ENCODE assay signal across 9 mouse cellular contexts in the genomic region with DNA sequence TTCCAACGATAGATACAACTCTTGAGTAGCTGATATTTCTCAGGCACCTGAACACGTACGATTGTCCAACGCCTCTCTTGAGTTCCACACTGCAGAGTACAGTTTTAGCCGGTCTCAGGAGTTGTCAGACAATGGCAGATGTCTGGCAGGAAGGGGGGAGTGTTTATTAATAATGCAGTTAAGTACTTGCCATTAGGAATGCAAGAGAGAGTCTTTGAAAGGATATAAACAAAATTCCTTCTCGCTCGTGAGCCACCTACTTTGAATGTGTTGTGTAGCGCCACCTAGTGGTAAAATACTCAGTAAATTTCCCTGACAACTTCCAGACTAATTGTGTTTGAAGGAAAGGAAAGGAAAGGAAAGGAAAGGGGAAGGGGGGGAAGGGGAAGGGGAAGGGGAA. TPM values are rescaled to one million over a fixed set of nuclear protein-coding genes. Genes with fewer than 3 reads are reported as not detected.
A peak's percentile ranks its signal among the peaks of the same experiment; 100 is the strongest.
DNase-seq lines count a peak whose midpoint lies in the region; ATAC-seq and TF ChIP-seq lines count a peak whose summit lies in the region.
"Had no signal": no experiment of that assay in that cellular context is flagged by ENCODE, and none has a peak within 500 bp of the region (broad histone marks: within the 10 kb centered on the region; RNA-seq: fewer than 3 reads in every experiment).

No protein-coding gene starts in this region.

- no peak for ATAC-seq in limb, embryonic 11.5 days (ENCODE audit: insufficient number of reproducible peaks, low FRiP score, low TSS enrichment, low read depth)
- peak; percentile 63 for ATAC-seq in Patski
- no peak for ATAC-seq in embryonic facial prominence, embryonic 14.5 days (ENCODE audit: low read depth)

- no peak overlapping the region for H3K4me2 ChIP-seq in limb, embryonic 11.5 days (ENCODE audit: low read depth, severe bottlenecking)
- peak overlapping the region; percentile 30; the same call in 1 of the 2 replicates for H3K4me2 ChIP-seq in embryonic facial prominence, embryonic 14.5 days (ENCODE audit: low read depth, low read length)

- WGBS in limb, embryonic 11.5 days: 35% methylated on average over 8 of the region's 8 CpGs
- 40% methylated on average over 8 of the region's 8 CpGs for WGBS in limb, embryonic 10.5 days
- WGBS in embryonic facial prominence, embryonic 14.5 days: 31% methylated on average over 8 of the region's 8 CpGs

- TF ChIP-seq CTCF in Patski (IDR thresholded peaks at IDR 0.05): peak; percentile 53

- CTCF ChIA-PET in Patski (lab: Charles Lee): interaction anchor here (0.7 to 1.5 kb wide), 4 partner anchors 10 to 457 kb away, joined by 3 to 4 read pairs (median 4); no protein-coding TSS in a partner anchor

- no peak overlapping the region for H3K9ac ChIP-seq in limb, embryonic 11.5 days (ENCODE audit: low read length)
- H3K9ac ChIP-seq in embryonic facial prominence, embryonic 14.5 days (ENCODE audit: low read depth, low read length): no peak overlapping the region

- POLR2A ChIA-PET in Patski (lab: Charles Lee): interaction anchor here (1.4 kb wide), 1 partner anchor 521 kb away, joined by 4 read pairs; no protein-coding TSS in a partner anchor

- no peaks in the 10 kb centered on the region for H3K27me3 ChIP-seq in limb, embryonic 11.5 days (ENCODE audit: control insufficient read depth, insufficient read depth, low read length)
- H3K27me3 ChIP-seq in limb, embryonic 10.5 days (ENCODE audit: low read depth, poor library complexity, severe bottlenecking): peaks cover 26% of the 10 kb centered on the region; the same call in 1 of the 2 replicates
- no peaks in the 10 kb centered on the region for H3K27me3 ChIP-seq in Patski
- 0 out of 2 replicates have a peak, but pooled peaks cover 5% of the 10 kb centered on the region for H3K27me3 ChIP-seq in embryonic facial prominence, embryonic 14.5 days (replicated peaks; ENCODE audit: control insufficient read depth, insufficient read depth, low read length)

- in situ Hi-C loops in Patski (cut with MboI; ENCODE audit: low pct_unique_long_range_greater_than_20kb): no loop called here

- H3K36me3 ChIP-seq in limb, embryonic 11.5 days (ENCODE audit: control insufficient read depth, insufficient read depth, low read length): no peaks in the 10 kb centered on the region
- no peaks in the 10 kb centered on the region for H3K36me3 ChIP-seq in limb, embryonic 10.5 days
- H3K36me3 ChIP-seq in embryonic facial prominence, embryonic 14.5 days (ENCODE audit: control insufficient read depth, insufficient read depth, low read length): no peaks in the 10 kb centered on the region

- H3K9me3 ChIP-seq in limb, embryonic 11.5 days (ENCODE audit: control insufficient read depth, low read length): no peaks in the 10 kb centered on the region
- no peaks in the 10 kb centered on the region for H3K9me3 ChIP-seq in limb, embryonic 10.5 days (replicated peaks)
- no peaks in the 10 kb centered on the region for H3K9me3 ChIP-seq in embryonic facial prominence, embryonic 14.5 days (ENCODE audit: control insufficient read depth, low read length)

- peak; percentile 40 for DNase-seq in limb, embryonic 11.5 days (ENCODE audit: low spot score)
- DNase-seq in limb, embryonic 10.5 days (ENCODE audit: low spot score): no peak
- DNase-seq in Patski (ENCODE audit: low read depth, low spot score): no peak
- peak; percentile 92 for DNase-seq in embryonic facial prominence, embryonic 14.5 days (ENCODE audit: low spot score)
- DNase-seq in kidney, adult 8-10 months: peak; percentile 1 to 33
- peak; percentile 58 for DNase-seq in lung, postnatal 14 days
- peak; percentile 32 for DNase-seq in yolk sac, embryonic 10.5 days (ENCODE audit: low spot score)
- no peak for DNase-seq in gastrocnemius, adult 8-10 months (ENCODE audit: low spot score in 2 of 2)

- no peak overlapping the region for H3K27ac ChIP-seq in limb, embryonic 11.5 days (replicated peaks; ENCODE audit: low read depth, low read length)
- no peak overlapping the region for H3K27ac ChIP-seq in limb, embryonic 10.5 days
- H3K27ac ChIP-seq in embryonic facial prominence, embryonic 14.5 days (replicated peaks; ENCODE audit: low read depth, low read length): no peak overlapping the region

- H3K4me3 ChIP-seq in limb, embryonic 11.5 days (ENCODE audit: low read depth, low read length): no peak overlapping the region
- H3K4me3 ChIP-seq in limb, embryonic 10.5 days: no peak overlapping the region
- no peak overlapping the region for H3K4me3 ChIP-seq in embryonic facial prominence, embryonic 14.5 days (ENCODE audit: low read depth, low read length)
- H3K4me3 ChIP-seq: erythroblast, embryonic 14.5 days had no signal

- peaks cover 16% of the 10 kb centered on the region for H3K4me1 ChIP-seq in limb, embryonic 11.5 days (ENCODE audit: control insufficient read depth, insufficient read depth, low read length)
- peaks cover 48% of the 10 kb centered on the region for H3K4me1 ChIP-seq in limb, embryonic 10.5 days
- H3K4me1 ChIP-seq in embryonic facial prominence, embryonic 14.5 days (ENCODE audit: control insufficient read depth, insufficient read depth, low read length): peaks cover 3% of the 10 kb centered on the region; the same call in 1 of the 2 replicates

RNA-seq across cellular contexts. Expression of a gene that starts 5.7 kb away (rescaled TPM):
- polyA plus RNA-seq in limb, embryonic 11.5 days (2014; fragmentation: Nextera tagmentation; extraction: Ambion mirVana): 2.4 and 3.4 TPM in 2 replicates
- 1.4 and 1.5 TPM in 2 replicates for polyA plus RNA-seq in limb, embryonic 10.5 days (2016; fragmentation: Nextera tagmentation; extraction: Ambion mirVana)
- polyA plus RNA-seq in Patski (2021): 18.2 TPM
- 0.95 and 1.8 TPM in 2 replicates for polyA plus RNA-seq in embryonic facial prominence, embryonic 14.5 days (2014; fragmentation: Nextera tagmentation; extraction: Ambion mirVana)
- total RNA-seq in gastrocnemius, adult 8-10 months (2022): not detected
- polyA plus RNA-seq: erythroblast, embryonic 14.5 days had no signal

RNA-seq across cellular contexts. Expression of a gene that starts 7.0 kb away (rescaled TPM):
- 4.6 and 5.5 TPM in 2 replicates for polyA plus RNA-seq in limb, embryonic 11.5 days (2014; fragmentation: Nextera tagmentation; extraction: Ambion mirVana)
- 2.2 and 2.4 TPM in 2 replicates for polyA plus RNA-seq in limb, embryonic 10.5 days (2016; fragmentation: Nextera tagmentation; extraction: Ambion mirVana)
- polyA plus RNA-seq in Patski (2021): 15.1 TPM
- polyA plus RNA-seq in embryonic facial prominence, embryonic 14.5 days (2014; fragmentation: Nextera tagmentation; extraction: Ambion mirVana): 2.1 and 2.5 TPM in 2 replicates
- under 1 TPM; 0.19 to 0.38 (median 0.24) TPM for total RNA-seq in gastrocnemius, adult 8-10 months (2022)
- polyA plus RNA-seq: erythroblast, embryonic 14.5 days had no signal

Comparison
In these comparisons a context has a peak if more than half of its experiments do, and no peak if none do; other contexts are left out.
1. DNase-seq: peak in limb, embryonic 11.5 days (single experiment), embryonic facial prominence, embryonic 14.5 days (single experiment), kidney, adult 8-10 months (2 of 2), lung, postnatal 14 days (single experiment) and yolk sac, embryonic 10.5 days (single experiment); none in limb, embryonic 10.5 days (single experiment), Patski (single experiment) and gastrocnemius, adult 8-10 months (0 of 2).